Mouse (Mus musculus): Measurements from ENCODE around the gene Als2cr12.

GRCm38 (mm10) chr1:58618766-58619165 is 77.0 kb downstream of the Als2cr12 start:
- TF ChIP-seq CTCF (IDR thresholded peaks at IDR 0.05; ENCODE audit: extremely low read depth, insufficient read length, insufficient replicate concordance, low read depth, low read length) (no peak), POLR2A (IDR thresholded peaks at IDR 0.05; ENCODE audit: low read depth, low read length) (no peak)
